25 mouse cellular contexts compared by ENCODE assay signal in the genomic region with DNA sequence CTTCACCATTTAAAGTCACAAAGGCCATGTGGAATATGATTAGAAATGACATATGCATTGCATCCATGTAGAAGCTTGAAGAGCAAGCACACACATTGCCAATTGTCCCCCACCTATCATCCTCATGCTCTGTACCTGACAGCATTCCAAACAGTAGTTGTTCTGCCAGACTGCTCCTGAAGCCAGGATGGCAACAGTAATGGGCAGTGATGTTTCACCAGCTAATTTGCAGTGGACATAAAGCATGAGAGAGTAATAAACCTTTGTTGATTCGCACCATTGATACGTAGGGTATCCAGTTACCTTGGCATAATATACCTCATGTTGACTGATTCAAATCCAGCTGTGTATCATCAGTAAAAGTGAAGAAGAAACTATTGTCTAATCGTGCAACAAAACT.
"Had no signal": no experiment of that assay in that cellular context is flagged by ENCODE, and none has a peak within 500 bp of the region (broad histone marks: within the 10 kb centered on the region; RNA-seq: fewer than 3 reads in every experiment).

No protein-coding gene starts in this region.

- H3K9me3 ChIP-seq: limb, embryonic 10.5 days; limb, embryonic 13.5 days; liver, embryonic 12.5 days; liver, embryonic 15.5 days; lung, embryonic 15.5 days; midbrain, embryonic 10.5 days; neural tube, embryonic 12.5 days; neural tube, embryonic 15.5 days had no signal

- H3K27me3 ChIP-seq: limb, embryonic 13.5 days; liver, embryonic 12.5 days; liver, embryonic 15.5 days; lung, embryonic 15.5 days; megakaryocyte, embryonic 14.5 days; neural tube, embryonic 12.5 days; neural tube, embryonic 15.5 days had no signal

- ATAC-seq: intestine, embryonic 16.5 days; liver, embryonic 12.5 days had no signal

- H3K4me3 ChIP-seq: limb, embryonic 10.5 days; limb, embryonic 13.5 days; liver, embryonic 12.5 days; liver, embryonic 15.5 days; lung, embryonic 15.5 days; megakaryocyte, embryonic 14.5 days; midbrain, embryonic 10.5 days; neural tube, embryonic 12.5 days; neural tube, embryonic 15.5 days had no signal

- H3K36me3 ChIP-seq: limb, embryonic 10.5 days; limb, embryonic 13.5 days; liver, embryonic 12.5 days; liver, embryonic 15.5 days; lung, embryonic 15.5 days; midbrain, embryonic 10.5 days; neural tube, embryonic 12.5 days; neural tube, embryonic 15.5 days had no signal

- DNase-seq: kidney, adult 8-10 months; kidney, postnatal 36 days; layer of hippocampus, postnatal 36 days; liver; lung, adult 18-20 months; lung, postnatal 10 days; lung, postnatal 36 days; midbrain, embryonic 14.5 days; right cerebral cortex, adult 18-20 months; right cerebral cortex, postnatal 14 days; right cerebral cortex, postnatal 4 days; thymus, adult 2 months; thymus, postnatal 14 days; thymus, postnatal 4 days had no signal

- H3K27ac ChIP-seq: limb, embryonic 10.5 days; limb, embryonic 13.5 days; liver, embryonic 12.5 days; liver, embryonic 15.5 days; lung, embryonic 15.5 days; midbrain, embryonic 10.5 days; neural tube, embryonic 12.5 days; neural tube, embryonic 15.5 days; stomach, postnatal 0 days had no signal

- H3K4me1 ChIP-seq: limb, embryonic 10.5 days; limb, embryonic 13.5 days; liver, embryonic 12.5 days; liver, embryonic 15.5 days; lung, embryonic 15.5 days; megakaryocyte, embryonic 14.5 days; midbrain, embryonic 10.5 days; neural tube, embryonic 12.5 days; neural tube, embryonic 15.5 days had no signal

- H3K9ac ChIP-seq: limb, embryonic 13.5 days; liver, embryonic 12.5 days; liver, embryonic 15.5 days; lung, embryonic 15.5 days; neural tube, embryonic 12.5 days; neural tube, embryonic 15.5 days had no signal

- H3K4me2 ChIP-seq: limb, embryonic 13.5 days; liver, embryonic 12.5 days; liver, embryonic 15.5 days; lung, embryonic 15.5 days; neural tube, embryonic 12.5 days; neural tube, embryonic 15.5 days had no signal
